Mouse (Mus musculus) embryonic fibroblast, embryonic 13.5 days (primary cell): ENCODE measurements at regions not wholly inside any gene's neighbourhood (a gene's known extent, or its start where the extent isn't known, plus 50 kb on each side); places are given as distances from the start of the nearest gene placed in this dataset.

ENCODE experiments used
- H3K27ac ChIP-seq: 2 replicates; pipeline ENCODE4 v1.5.1; 2012; ENCODE audit warnings: low read length, control low read depth, inconsistent platforms; ENCODE audit not compliant: insufficient read depth
- H3K4me1 ChIP-seq: 2 replicates; pipeline ENCODE4 v1.6.1; 2011; ENCODE audit warnings: low read length; ENCODE audit not compliant: control insufficient read depth, insufficient read depth
- H3K4me3 ChIP-seq: 2 replicates; pipeline ENCODE4 v1.5.1; 2011; ENCODE audit warnings: mild to moderate bottlenecking, control low read depth, low read length; ENCODE audit not compliant: insufficient read depth
- CTCF ChIP-seq: IDR thresholded peaks from 2 replicates; pipeline ENCODE4 v1.5.1; 2011; ENCODE audit warnings: mild to moderate bottlenecking, control low read depth, low read length, moderate library complexity, borderline replicate concordance; ENCODE audit not compliant: insufficient read depth
- POLR2A ChIP-seq: IDR thresholded peaks from 2 replicates; pipeline ENCODE4 v1.6.1; 2011; ENCODE audit warnings: low read depth, mild to moderate bottlenecking, control low read depth, low read length, moderate library complexity

DNA sequence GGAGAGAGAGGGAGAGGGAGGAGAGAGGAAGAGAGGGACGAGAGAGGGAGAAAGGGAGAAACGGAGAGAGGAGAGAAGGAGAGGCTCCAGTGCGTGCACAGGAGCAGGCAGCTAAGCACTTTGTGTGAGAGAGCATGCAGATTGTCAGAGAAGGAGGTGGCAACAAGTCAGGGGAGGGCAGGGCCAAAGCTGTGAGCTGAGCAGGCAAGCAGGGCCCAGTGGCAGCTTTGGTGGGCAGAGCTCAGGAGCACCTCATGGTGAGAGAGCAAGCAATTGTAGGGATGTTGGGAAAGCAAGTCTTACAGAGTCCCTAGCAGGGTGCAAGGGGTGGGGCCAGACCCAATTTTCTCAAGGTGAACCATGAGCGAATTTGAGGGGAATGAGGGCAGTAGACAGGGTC is 234.3 kb upstream of the Hey2 start:
- Histone ChIP-seq H3K4me1 (no peaks in the 10 kb centered on the region), H3K27ac (no peak overlapping the region), H3K4me3 (no peak overlapping the region)
- TF ChIP-seq CTCF (no peak), POLR2A (no peak)

- Histone ChIP-seq H3K4me1 (no peaks in the 10 kb centered on the region), H3K27ac (no peak overlapping the region), H3K4me3 (no peak overlapping the region)
- TF ChIP-seq CTCF = no peak
- no peak for TF ChIP-seq POLR2A
Observed at GRCm38 (mm10) chr10:31076415-31076814, 233.8 kb upstream of the Hey2 start.

GRCm38 (mm10) chr10:31074004-31074645 is 231.5 kb upstream of the Hey2 start:
- Histone ChIP-seq H3K4me3 (no peak overlapping the region), H3K27ac (no peak overlapping the region), H3K4me1 (no peaks in the 10 kb centered on the region)
- TF ChIP-seq POLR2A (no peak), CTCF (no peak)

DNA sequence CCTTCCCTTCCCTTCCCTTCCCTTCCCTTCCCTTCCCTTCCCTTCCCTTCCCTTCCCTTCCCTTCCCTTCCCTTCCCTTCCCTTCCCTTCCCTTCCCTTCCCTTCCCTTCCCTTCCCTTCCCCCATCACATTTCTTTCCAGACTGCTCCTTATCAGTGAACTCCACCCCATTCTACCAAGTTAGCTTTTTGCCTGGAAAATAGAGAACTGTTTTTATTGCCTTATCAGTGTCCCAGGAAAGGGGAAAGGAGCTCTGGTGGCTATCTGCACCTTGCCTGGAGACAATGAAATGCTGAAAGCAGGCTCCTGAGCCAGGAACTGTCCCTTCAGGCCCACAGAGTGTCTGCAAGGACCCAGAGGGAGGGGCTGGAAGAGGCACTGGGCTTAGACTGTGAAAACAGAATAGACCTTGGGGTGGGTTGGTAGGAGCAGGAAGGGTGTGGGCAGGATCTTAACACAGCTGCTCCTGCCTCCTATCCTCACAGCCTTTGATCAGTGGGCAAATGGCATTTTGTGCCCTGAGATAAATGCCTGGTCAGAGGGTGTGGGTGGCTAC is 226.1 kb upstream of the Hey2 start:
- TF ChIP-seq POLR2A (no peak), CTCF (no peak)
- Histone ChIP-seq H3K4me1 (no peaks in the 10 kb centered on the region), H3K4me3 (no peak overlapping the region), H3K27ac (no peak overlapping the region)

GRCm38 (mm10) chr10:31062732-31063131 is 220.1 kb upstream of the Hey2 start:
- TF ChIP-seq POLR2A (no peak), CTCF (no peak)
- Histone ChIP-seq H3K4me3 (no peak overlapping the region), H3K27ac (no peak overlapping the region), H3K4me1 (no peaks in the 10 kb centered on the region)

DNA sequence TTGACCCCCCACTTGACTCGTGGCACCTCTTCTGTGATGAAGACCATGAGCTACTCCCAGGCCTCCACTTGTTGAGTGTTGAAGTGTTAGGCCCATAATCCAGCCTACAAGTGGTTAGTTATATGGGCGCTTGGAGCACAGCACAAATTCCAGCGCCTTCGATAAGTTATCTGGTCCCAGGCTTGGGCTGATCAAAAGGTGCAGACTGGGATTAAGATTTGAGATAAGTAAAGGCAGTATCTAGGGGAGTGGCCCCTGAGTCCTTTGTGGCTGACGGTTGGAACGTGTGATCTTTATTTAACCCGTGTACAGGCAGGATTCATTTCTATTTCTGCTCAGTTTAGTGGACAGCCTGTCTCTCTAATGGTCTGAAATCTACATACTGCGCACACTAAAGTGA is 210.7 kb upstream of the Hey2 start:
- Histone ChIP-seq H3K4me1 (no peaks in the 10 kb centered on the region), H3K27ac (no peak overlapping the region), H3K4me3 (no peak overlapping the region)
- no peak for TF ChIP-seq CTCF
- no peak for TF ChIP-seq POLR2A

GRCm38 (mm10) chr10:31051222-31051621 is 208.6 kb upstream of the Hey2 start:
- Histone ChIP-seq H3K27ac (no peak overlapping the region), H3K4me3 (no peak overlapping the region), H3K4me1 (no peaks in the 10 kb centered on the region)
- TF ChIP-seq CTCF (no peak), POLR2A (no peak)

GRCm38 (mm10) chr10:31049352-31049751 is 206.8 kb upstream of the Hey2 start:
- Histone ChIP-seq H3K4me1 (no peaks in the 10 kb centered on the region), H3K4me3 (no peak overlapping the region), H3K27ac (no peak overlapping the region)
- no peak for TF ChIP-seq CTCF
- no peak for TF ChIP-seq POLR2A

- no peaks in the 10 kb centered on the region; the same call in 1 of the 2 replicates for H3K4me1 ChIP-seq
- H3K27ac ChIP-seq = peak overlapping the region; percentile 57; the same call in 1 of the 2 replicates
- no peak overlapping the region for H3K4me3 ChIP-seq
- no peak for TF ChIP-seq CTCF
- no peak for TF ChIP-seq POLR2A
Observed at GRCm38 (mm10) chr10:31035611-31036010, 193.0 kb upstream of the Hey2 start.

DNA sequence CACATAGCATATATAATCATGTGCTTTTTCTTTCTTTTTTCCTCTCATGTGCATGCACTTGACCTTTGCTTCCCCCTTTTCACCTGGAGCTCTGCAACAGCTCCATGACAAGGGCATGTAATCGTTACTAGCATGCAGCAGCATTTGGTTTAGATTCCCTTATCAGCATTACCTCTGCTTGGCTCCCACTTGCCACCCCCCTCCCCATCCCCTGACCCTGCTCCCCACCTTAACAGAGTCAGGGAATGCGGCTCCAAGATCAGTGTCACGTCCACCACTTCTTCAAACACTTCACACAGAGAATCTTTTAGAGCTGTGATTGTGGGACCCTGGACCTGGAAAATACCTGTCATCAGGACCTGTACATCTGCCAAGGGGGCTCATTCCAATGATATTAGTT is 192.2 kb upstream of the Hey2 start:
- TF ChIP-seq POLR2A (no peak), CTCF (no peak)
- Histone ChIP-seq H3K4me3 (no peak overlapping the region), H3K27ac (no peak overlapping the region), H3K4me1 (no peaks in the 10 kb centered on the region; the same call in 1 of the 2 replicates)
